Mouse (Mus musculus): Measurements from ENCODE around the gene Ror2.

The Ror2 gene

DNA sequence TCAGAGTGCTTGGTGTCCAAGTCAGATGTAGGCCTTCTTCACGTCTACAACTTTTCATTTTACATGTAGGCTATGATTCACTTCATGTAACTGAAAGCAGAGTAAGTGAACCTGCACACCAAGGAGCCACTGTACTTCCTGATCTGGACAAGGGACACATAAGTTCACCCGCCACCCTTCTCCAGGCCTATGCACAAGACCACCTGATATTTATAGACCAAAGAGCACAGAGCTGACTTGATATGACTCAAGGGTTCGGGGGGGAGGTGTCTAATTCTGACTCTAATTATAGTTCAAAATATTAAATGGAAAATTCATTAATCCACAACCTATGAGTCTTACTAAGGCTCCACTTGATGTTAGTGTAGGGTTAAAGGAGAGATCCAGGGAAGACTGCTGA, 14.3 kb downstream of the Ror2 start:
- DNase-seq (ENCODE audit: low read depth): no peak

DNA sequence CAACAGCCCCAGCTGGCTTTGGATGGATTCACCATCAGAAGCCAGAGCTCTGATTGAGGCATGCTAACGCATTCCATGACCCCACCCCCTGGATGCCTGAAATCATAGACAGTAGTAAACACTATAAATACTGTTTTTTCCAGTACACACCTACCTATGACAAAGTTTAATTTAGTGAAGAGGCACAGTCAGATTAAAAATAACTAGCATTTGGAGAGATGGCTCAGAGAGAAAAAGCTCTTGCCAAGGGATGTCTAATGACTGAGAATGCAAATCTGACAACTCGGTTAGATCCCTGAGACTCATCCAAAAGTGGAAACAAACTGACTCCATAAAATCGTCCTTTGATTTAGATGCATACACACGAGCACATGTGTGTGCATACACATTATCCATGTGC, 15.4 kb downstream of the Ror2 start:
- DNase-seq (ENCODE audit: low read depth): no peak

DNA sequence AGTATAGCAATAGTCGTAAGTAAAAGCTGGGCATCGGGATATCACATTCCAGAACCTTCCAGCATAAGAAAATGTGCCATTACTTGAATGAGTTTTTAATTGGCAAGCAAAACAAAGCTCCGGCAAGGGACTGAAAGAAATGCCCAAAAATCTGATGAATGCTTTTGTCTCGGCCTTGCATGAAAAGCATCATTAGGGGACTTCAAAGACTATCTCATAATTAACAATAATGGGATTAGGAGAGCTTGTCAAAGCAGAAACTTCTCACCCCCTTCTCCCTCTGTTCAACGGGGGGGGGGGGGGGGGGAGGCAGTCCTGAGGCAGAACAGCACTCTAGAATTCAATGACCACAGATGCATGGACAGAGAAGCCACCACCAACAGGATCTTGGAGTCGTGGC, 17.4 kb downstream of the Ror2 start:
- no peak for DNase-seq (ENCODE audit: low read depth)

DNA sequence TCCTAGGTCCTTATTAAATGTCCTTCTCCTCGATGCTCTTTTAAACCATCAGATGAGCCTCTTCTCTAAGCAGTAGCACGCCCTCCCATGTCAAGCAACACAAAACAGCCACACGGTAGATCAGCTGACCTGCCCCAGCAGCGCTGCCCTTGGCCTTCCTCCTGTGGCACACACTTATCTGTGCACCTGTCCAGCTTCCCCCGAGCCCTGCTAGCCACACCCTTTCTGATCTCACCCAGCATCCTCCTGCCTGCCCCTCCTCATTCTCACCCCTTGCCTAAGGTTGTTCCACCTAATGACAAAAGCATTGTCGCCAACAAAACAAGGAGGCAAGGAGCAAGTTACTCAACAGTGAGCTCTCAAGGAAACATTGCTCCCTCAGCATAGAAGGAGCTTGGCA, 18.1 kb downstream of the Ror2 start:
- no peak for DNase-seq (ENCODE audit: low read depth)

DNA sequence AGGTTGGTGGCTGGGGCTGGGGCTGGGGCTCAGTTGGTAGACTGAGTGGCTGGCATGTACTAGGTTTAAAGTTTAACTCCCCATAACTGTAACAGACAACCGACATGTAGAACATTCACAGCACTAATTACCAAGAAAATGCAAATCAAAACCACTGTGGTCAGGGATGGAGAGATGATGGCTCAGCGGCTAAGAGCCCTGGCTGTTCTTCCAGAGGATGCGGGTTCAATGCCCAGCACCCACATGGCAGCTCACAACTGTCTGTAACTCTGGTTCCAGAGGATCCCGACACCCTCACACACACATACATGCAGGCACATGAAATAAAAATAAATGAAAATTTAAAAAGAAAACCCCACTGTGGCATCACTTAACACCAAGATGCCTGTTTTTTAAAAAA, 18.8 kb downstream of the Ror2 start:
- no peak for DNase-seq (ENCODE audit: low read depth)

DNA sequence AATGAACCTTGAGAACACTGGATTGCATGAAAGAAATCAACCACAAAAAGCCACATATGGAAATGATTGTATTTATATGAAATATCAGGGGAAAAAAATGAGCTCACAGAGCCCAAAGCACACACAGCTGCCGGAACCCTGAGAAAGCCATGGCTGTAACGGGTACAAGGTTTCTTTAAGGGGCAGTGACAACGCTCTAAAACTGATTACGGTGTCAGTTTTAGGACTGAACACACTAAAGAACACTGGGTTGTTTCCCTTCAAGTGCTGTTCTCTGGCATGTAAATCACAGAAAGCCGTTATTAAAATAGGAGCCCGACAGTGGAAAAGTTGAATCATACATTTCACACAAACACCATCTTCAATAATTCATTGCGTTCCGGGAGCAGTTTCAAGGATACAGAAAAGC, 19.4 kb downstream of the Ror2 start:
- DNase-seq (ENCODE audit: low read depth): no peak

DNA sequence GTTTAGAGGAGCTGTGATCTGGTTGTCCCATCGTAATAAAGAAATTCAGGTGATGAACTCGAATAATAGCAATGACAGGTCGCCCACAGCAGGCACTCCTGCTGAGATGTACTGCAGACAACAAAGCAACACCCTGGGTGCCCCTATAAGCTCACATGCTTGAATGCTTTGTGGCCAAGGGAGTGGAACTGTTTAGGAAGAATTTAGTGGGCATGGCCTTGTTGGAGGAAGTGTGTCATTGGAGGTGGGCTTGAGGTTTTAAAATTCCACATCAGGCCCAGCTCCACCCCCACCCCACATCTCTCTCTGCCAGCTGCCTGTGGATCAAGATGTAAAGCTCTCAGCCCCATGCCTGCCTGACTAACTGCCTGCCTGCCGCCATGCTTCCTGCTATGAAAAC, 21.0 kb downstream of the Ror2 start:
- no peak for DNase-seq (ENCODE audit: low read depth)

DNA sequence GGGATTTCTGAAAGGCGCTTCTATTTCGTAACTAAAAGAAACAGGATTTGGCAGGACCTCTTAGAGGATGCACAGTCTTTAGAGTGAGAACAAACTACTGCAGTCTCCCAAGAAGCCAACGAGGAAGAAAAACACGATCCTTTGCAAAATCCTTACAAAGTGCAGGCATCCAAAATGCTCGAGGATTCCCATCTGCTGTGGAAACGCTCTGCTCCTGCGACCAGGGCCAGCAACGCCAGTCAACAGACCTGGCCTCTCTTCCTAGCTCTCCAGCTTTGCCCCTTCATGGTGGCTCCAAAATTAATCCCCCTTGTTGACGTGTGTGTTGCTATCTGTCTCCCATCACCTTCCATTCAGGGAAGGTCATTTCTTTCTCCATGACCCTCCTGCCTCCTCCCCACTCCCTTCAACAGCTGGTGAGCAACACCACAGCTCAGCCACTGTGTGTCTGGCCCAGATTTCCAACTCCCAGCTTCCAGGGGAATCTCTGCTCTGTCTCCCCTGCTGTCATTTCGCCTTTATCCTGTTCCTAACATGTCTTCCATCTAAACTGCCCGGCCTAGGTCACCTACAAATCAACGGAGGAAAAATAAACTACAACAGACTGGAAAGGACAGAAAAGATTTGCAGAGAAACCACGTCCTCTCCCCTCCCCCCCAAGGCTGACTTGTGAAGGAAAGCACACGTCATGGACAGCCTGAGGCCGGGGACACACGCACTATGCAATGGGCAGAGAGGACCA, 23.2 kb downstream of the Ror2 start:
- DNase-seq (ENCODE audit: low read depth): no peak

DNA sequence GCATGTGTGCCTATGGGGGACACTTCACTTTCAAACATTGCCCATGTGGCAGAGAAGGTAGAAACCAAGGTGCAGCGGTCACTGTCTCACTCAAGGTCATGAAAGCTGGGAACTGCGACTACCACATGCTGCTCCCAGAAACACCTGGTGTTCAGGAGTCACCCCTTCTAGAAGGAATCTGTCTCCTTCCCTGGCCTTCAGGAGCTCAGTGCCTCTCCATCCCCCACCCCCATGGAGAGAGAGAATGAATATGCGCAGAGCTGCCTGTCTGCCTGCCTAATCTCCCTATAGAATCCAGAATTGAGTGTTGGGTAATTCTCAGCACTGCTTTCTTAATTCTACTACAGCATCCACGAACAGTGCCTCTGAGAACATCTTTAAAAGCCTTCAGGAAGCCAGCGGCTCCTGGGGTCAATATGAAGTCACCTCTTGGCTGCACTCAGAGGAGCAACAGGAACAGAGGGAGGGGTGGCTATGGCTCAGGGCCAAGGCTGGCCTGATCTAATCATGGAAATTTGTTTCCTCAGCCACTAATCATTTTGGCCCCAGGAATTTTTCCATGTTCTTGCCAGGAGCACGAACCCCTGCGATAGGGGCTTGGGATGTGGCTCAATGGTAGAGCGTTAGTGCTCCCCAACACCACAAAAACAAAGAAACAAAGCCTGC, 24.7 kb downstream of the Ror2 start:
- DNase-seq (ENCODE audit: low read depth): no peak

DNA sequence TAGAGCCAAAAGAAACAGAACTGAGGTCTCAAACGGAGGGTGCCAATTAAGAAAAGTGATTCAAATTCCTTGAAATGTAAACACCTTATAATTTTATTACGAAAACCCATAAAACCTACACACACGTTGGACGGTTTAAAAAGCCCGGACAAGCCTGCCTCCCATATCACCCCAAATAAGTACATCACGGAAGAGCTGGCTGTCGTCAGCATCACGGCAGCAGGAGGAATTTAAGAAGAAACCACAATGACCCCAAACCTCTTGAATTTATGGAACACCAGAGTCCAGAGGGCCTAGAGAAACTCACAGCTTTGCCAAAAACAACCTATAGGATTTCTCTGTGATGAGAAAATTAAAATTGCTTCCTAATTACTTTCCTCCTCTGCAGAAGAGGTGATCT, 27.0 kb downstream of the Ror2 start:
- no peak for DNase-seq (ENCODE audit: low read depth)

DNA sequence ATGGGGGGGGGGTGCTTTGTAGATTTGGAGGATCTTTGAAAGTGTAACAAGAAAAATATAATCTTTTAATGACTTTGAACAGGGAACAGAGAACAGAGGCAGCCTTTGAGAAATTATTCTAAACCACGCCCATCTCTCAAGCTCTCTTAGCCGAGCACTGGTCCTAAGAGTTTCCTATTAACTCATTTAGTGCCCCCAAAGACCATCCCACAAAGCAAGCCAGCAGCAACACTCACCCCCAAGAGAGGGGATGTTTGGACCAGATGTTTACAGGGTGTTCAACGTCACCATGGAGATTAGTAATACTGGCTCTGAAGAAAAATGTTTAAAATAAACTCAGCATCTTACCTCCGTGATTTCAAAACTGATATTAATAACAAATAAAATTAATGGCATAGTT, 27.4 kb downstream of the Ror2 start:
- no peak for DNase-seq (ENCODE audit: low read depth)

DNA sequence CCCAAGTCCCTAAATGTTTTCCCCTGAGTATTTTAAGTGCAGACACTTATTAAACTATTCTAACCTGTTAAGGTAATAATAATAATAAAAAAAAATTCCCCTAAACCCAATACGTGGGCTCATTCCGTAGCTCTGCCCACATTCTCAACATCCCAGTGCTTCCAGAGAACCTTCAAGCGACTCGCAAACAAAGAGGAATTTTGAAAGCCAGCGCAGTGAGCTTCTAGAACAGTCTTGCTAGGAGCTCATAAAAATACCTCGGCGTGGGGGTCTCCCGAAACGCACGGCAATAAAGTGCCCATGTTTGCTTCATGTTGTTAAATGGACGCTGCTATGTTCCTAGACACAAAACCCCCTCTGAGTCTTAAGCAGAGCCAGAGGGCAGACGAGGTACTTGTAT, 32.7 kb downstream of the Ror2 start:
- no peak for DNase-seq (ENCODE audit: low read depth)

DNA sequence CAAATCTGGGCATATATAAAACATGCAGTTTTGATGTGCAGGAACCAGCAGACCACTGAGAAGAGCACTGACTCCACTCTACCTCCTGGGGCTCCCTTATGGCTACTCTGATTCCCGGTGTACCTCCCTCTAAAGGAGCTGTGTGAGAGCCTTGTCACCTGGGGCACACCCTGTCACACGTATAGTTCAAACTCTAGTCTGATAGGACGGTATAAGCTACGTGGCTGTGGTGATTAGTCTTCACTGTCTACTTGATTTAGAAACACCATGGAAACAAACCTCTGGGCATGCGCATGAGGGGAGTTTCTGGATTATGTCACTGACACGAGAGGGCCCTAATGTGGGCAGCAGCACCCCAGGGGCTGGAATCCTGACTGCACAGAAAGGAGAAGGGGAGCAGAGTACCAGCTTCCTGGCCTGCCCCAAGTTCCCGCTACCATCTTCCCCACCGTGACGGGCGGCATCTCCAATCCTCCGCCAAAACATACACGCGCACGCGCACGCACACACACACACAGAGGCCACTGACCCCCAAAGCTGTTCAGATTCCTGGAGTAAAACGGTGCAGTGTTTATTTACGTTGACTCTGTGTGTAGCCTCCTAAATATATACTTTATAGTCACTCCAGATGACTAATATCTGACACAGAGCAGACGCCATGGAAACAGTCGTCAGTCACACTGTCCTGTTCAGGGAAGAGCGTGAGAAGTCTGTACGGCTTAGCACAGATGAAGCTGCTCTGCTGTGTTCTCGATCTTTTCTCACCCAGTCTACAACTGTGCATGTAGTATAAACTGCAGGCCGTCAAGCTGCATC, 37.1 kb downstream of the Ror2 start:
- no peak for DNase-seq (ENCODE audit: low read depth)

DNA sequence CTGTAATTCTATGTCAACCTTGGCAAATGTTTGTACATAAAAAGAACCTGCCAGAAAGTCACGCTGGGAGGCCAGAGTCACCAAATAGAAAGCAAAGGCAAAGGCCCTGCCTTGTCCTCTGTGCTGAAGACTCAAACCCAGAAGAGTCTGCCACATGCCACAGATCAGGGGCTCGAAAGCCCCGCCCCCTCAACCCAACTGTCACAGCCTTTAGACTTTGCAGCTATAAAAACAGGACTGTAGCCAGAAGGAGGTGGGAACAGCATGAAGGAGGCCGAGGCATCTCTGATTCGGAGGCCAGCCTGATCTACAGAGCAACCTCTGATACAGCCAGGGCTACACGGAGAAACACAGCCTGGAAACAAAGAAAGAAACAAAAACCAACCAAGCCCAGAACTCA, 37.8 kb downstream of the Ror2 start:
- DNase-seq (ENCODE audit: low read depth): no peak

DNA sequence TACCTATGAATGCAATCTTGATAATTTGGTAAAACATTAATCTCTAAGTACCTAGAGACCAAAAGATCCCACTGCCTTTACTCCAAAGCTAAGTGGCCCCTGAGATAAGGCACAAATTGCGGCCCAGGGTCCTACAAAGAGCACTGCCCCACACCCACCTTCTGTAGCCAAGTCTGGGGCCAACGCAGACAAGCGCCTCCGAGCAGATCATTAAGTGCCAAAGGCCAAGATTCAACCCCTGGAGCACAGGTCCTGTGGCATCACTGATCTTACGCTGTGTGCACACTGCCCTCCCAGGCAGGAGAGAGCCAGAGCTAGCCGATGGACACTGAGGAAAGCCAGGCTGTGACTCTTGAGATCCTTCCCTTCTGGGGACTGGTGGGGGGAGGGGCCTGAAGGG, 38.7 kb downstream of the Ror2 start:
- DNase-seq (ENCODE audit: low read depth): no peak

DNA sequence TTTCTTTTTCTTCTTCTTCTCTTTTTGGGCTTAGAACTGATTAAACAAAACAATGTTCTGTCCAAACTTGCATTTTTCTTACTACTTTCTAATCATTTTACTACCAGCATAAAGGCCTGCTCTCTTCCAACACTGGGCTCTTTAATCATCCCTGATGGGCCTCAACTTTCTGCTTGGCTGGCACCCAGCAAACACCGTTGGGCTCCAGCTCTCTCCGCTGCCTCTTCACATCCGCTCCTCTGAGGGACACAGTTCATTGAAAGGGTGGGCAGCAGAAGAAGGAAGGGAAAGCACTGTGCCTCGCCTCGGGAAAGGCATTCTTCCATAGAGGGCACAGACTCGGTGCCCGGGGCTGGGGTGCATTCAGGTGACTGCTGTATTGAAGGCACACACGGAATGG, 41.8 kb downstream of the Ror2 start:
- DNase-seq (ENCODE audit: low read depth): no peak

DNA sequence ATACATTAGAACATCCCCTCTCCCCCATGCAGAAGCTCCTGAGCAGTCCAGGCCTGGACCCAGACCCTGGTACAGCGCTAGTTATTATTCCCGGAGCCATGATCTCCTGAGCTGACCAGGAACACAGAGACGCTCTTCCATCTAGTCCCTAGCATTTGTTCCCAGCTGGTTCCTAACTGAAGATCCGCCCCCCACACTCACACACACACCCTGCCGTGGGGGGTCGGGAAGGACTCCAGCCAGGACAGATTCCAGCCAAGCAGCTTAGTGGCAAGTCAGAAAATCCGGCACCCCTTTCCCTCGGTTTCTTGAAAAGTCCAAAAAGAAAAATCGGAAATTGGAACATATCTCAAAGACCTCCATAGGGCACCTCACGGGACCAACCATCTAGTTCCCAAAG, 48.5 kb downstream of the Ror2 start:
- DNase-seq (ENCODE audit: low read depth): no peak

DNA sequence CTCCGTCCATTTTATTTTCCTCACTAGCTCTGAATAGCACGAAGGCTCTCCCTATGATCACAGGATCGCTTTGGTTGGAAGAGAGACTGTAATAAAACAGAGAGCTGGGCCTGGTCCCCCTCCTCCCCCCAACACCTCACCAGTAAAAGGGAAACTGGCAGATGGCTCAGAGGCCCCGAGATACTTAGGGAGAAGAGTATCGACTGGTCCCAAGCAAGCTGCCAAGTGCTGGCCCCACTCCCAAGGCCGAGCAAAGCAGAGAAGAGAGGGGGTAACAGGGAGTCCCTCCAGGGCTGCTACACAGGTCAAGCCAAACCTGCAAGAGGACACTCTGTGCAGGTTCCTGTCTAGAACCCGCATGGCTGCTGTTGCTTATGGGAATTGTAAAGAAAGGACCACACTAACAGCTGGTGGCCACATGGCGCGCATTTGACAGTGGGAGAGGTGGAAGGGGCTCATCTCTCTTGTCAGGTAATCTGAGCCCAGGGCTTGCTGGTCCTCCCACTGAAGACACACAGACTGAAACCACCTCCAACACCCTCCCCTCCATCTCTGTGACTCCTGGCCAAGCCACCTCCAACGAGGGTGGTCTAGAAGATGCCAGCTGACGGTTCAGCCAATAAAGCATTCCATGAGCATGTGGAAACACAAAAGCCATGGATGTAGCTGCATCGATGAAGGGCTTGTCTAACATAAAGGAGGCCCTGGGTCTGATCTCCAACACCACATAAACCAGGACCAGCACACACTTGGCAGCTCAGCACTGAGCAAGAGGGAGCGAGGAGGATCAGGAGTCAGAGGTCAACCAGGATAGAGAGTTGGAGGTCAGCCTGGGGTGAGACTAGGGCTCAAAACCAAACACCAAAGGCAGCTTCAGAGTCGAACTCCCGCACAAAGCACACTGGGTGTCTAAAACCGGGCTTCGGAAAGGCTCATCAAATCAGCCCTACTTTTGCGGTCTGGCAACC, 49.2 kb downstream of the Ror2 start:
- no peak for DNase-seq (ENCODE audit: low read depth)

DNA sequence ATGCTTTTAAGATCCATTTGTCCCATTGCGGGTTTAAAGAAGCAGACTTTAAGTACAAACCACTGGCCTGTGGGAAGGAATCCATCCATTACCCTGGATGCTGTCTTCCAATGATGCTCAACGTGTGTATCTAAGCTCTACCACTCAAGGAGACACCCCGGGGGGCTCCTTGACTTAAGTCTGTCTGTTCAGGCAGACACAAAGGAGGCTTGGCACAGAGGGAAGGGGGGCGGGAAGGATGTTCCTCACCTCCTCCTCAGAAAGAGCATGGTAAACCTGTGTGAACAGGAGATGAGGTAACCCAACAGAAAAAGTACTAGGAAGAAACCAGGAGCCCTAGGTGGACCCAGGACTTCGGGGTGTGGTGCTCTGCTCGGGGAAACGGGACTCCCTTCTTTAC, 50.0 kb downstream of the Ror2 start:
- no peak for DNase-seq (ENCODE audit: low read depth)

DNA sequence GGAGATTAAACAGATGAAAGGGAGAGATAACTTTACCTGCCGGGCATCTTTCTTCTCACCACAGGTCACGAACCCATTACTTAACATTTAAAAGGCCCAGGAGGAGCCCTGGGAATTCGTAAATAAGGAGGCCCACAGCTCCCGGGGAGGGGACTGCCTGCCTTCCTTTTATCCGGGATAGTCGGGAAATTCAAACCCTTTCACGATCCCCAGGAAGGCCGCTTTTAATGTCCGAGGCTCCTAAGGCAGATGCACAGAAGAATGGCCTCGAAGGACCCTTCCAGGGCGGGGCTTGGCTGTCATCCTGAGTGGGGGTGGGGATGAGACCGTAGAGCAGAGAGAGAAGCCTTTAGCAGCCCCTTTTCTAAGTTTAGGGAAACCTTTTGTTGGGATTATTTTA, 51.1 kb downstream of the Ror2 start:
- DNase-seq (ENCODE audit: low read depth): no peak

DNA sequence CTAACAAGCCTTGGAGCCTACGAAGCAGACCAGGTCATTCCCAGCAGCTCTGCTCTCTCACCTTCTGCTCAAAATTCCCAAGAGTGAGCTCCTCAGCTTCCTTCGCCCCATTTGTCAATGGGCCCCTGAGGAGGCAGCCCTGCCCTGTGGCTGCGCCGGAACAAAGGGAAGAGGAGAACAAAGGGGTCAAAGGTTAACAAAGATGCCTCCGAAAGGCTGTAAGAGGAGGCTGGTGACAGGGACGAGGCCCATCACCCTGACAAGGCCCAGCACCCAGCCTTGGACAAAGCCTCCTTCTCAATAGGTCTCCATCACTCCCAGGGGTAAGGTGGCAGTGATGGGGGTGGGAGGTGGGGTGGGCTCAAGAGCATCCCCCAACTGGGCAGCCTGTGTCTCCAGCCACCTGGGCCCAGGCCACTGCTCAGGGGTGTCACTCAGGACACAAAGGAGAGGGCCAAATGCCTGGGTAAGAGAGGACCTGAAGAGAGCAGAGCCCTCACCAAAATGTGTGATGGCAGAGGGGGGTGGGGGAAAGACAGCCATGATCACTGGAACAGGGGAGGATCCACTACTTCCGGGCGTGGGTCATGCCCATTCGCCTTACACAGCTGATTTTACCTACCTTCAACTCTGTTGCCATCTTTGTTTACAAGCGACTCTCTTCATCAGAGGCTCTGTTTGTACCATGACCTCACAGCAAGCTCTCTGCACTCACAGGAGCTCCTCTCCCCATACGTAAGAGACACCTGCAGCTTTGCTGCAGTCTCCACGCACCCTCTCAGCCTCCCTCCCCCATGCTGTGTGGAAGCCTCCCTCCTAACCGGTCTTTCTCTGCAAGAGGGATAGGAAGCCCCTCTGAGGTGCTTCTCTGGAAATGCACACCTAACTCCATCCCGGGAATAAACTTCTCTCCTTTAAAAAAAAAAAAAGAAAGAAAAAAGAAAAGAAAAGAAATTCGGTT, 51.8 kb downstream of the Ror2 start:
- DNase-seq (ENCODE audit: low read depth): no peak

All from c-Kit-positive CD71-negative TER-119-negative erythroid progenitor cells, embryonic 14.5 days (primary cell).